Mouse (Mus musculus) CH12.LX (cell line): ENCODE results near the gene Mex3d. TPM values are rescaled to one million over a fixed set of nuclear protein-coding genes. Genes with fewer than 3 reads are reported as not detected.

ENCODE experiments used
- DNase-seq: peaks from one replicate; pipeline ENCODE4 v3.0.0-alpha.2; 2013; ENCODE audit errors: extremely low read depth
- H3K27ac ChIP-seq: 2 replicates; pipeline ENCODE4 v1.5.1; 2012; ENCODE audit warnings: low read depth, mild to moderate bottlenecking, control low read depth, moderate library complexity; ENCODE audit not compliant: insufficient read depth
- H3K27me3 ChIP-seq: replicated peaks from 2 replicates; pipeline ENCODE3; 2012; ENCODE audit warnings: inconsistent platforms
- H3K36me3 ChIP-seq, 2 experiments: replicated peaks in 1 of 2; 2 replicates each; pipeline versions ENCODE3 to v1.6.1; 2012; ENCODE audit warnings: inconsistent platforms in 1 of 2, low read length in 1 of 2, mild to moderate bottlenecking in 1 of 2, mixed read lengths in 1 of 2, moderate library complexity in 1 of 2; ENCODE audit not compliant: control insufficient read depth in 1 of 2, insufficient read depth in 1 of 2
- H3K4me1 ChIP-seq, 2 experiments: 2 replicates each; pipeline ENCODE4 v1.6.1; 2012; ENCODE audit warnings: inconsistent platforms in 1 of 2, moderate library complexity in 1 of 2; ENCODE audit not compliant: insufficient read depth in 2 of 2, control insufficient read depth in 1 of 2
- H3K4me2 ChIP-seq: 2 replicates; pipeline ENCODE4 v1.6.1; 2012; ENCODE audit warnings: low read depth, mild to moderate bottlenecking, control low read depth; ENCODE audit not compliant: poor library complexity, insufficient read depth, severe bottlenecking
- H3K4me3 ChIP-seq, 3 experiments: fragments of 150-350 bp in 1 of 3; sonication (generic) in 1 of 3; replicated peaks in 1 of 3; 2 replicates each; pipeline versions ENCODE3 to v1.5.1; 2011 to 2012; ENCODE audit warnings: low read depth in 2 of 3, low read length in 2 of 3, mild to moderate bottlenecking in 2 of 3, moderate library complexity in 2 of 3, control low read depth in 1 of 3, improper control_type of control experiment in 1 of 3, inconsistent platforms in 1 of 3, mixed read lengths in 1 of 3; ENCODE audit not compliant: poor library complexity in 1 of 3
- H3K79me2 ChIP-seq: replicated peaks from 2 replicates; pipeline ENCODE4 v1.6.1; 2012; ENCODE audit warnings: mild to moderate bottlenecking, moderate library complexity; ENCODE audit not compliant: control insufficient read depth, poor library complexity, insufficient read depth, severe bottlenecking; ENCODE audit errors: extremely low read depth
- H3K9ac ChIP-seq: 2 replicates; pipeline ENCODE4 v1.6.1; 2012; ENCODE audit warnings: low read depth, mild to moderate bottlenecking, control low read depth, moderate library complexity; ENCODE audit not compliant: insufficient read depth
- H3K9me3 ChIP-seq: replicated peaks from 2 replicates; pipeline ENCODE3; 2012; ENCODE audit warnings: low read length, inconsistent platforms, mixed read lengths
- CHD1 ChIP-seq: IDR thresholded peaks from 2 replicates; pipeline ENCODE4 v1.6.1; 2012; ENCODE audit warnings: low read depth, low read length, improper control_type of control experiment, inconsistent platforms
- E2F4 ChIP-seq: IDR thresholded peaks from 2 replicates; pipeline ENCODE4 v1.6.1; 2011; ENCODE audit warnings: low read depth, low read length, improper control_type of control experiment; ENCODE audit not compliant: insufficient replicate concordance
- EP300 ChIP-seq: IDR thresholded peaks from 2 replicates; pipeline ENCODE4 v1.6.1; 2011; ENCODE audit warnings: low read length, improper control_type of control experiment
- HCFC1 ChIP-seq: IDR thresholded peaks from 2 replicates; pipeline ENCODE4 v1.6.1; 2012; ENCODE audit warnings: low read depth, mild to moderate bottlenecking, inconsistent platforms, low read length, improper control_type of control experiment
- JUND ChIP-seq: conservative IDR thresholded peaks from 2 replicates; pipeline ENCODE4 v1.6.1; 2011; ENCODE audit warnings: low read depth, low read length, improper control_type of control experiment
- MAZ ChIP-seq: IDR thresholded peaks from 2 replicates; pipeline ENCODE4 v1.6.1; 2012; ENCODE audit warnings: low read depth, mild to moderate bottlenecking, inconsistent platforms, low read length, improper control_type of control experiment, moderate library complexity
- MXI1 ChIP-seq: IDR thresholded peaks from 2 replicates; pipeline ENCODE4 v1.6.1; 2011; ENCODE audit warnings: mild to moderate bottlenecking, low read depth, low read length, improper control_type of control experiment
- MYC ChIP-seq: IDR thresholded peaks from 2 replicates; pipeline ENCODE4 v1.6.1; 2011; ENCODE audit warnings: low read depth, mild to moderate bottlenecking, improper control_type of control experiment, low read length
- NRF1 ChIP-seq: IDR thresholded peaks from 2 replicates; pipeline ENCODE4 v1.6.1; 2014; ENCODE audit warnings: low read depth, mild to moderate bottlenecking, inconsistent platforms, low read length, improper control_type of control experiment, moderate library complexity
- PAX5 ChIP-seq: IDR thresholded peaks from 2 replicates; pipeline ENCODE4 v1.6.1; 2012; ENCODE audit warnings: low read length, inconsistent platforms, mixed read lengths
- POLR2A ChIP-seq: IDR thresholded peaks from 2 replicates; pipeline ENCODE4 v1.6.1; 2011; ENCODE audit warnings: low read depth, mild to moderate bottlenecking, improper control_type of control experiment, low read length
- RCOR1 ChIP-seq: conservative IDR thresholded peaks from 2 replicates; pipeline ENCODE4 v1.6.1; 2012; ENCODE audit warnings: low read depth, mild to moderate bottlenecking, inconsistent platforms, low read length, improper control_type of control experiment
- TBP ChIP-seq: conservative IDR thresholded peaks from 2 replicates; pipeline ENCODE4 v1.6.1; 2011; ENCODE audit warnings: low read depth, low read length, improper control_type of control experiment
- UBTF ChIP-seq: IDR thresholded peaks from 2 replicates; pipeline ENCODE4 v1.6.1; 2012; ENCODE audit warnings: low read depth, mild to moderate bottlenecking, inconsistent platforms, low read length, improper control_type of control experiment, moderate library complexity
- USF2 ChIP-seq: conservative IDR thresholded peaks from 2 replicates; pipeline ENCODE4 v1.6.1; 2011; ENCODE audit warnings: low read depth, low read length, improper control_type of control experiment
- ZMIZ1 ChIP-seq: IDR thresholded peaks from 2 replicates; pipeline ENCODE4 v1.6.1; 2012; ENCODE audit warnings: low read depth, mild to moderate bottlenecking, inconsistent platforms, low read length, improper control_type of control experiment
- ZNF384 ChIP-seq: IDR thresholded peaks from 2 replicates; pipeline ENCODE4 v1.6.1; 2012; ENCODE audit warnings: low read depth, low read length, improper control_type of control experiment, inconsistent platforms
- dilution Hi-C: fragments of 300-500 bp; cut with MboI; formaldehyde crosslinking; loops from 2 replicates; pipeline ENCODE4 v1.14.3; 2020; ENCODE audit warnings: low sequenced_read_pairs; ENCODE audit not compliant: extremely low pct_unique_long_range_greater_than_20kb, extremely low pct_ligation_motif_present
- in situ Hi-C: fragments of 300-500 bp; cut with MboI; formaldehyde crosslinking; loops from 3 replicates; pipeline ENCODE4 v1.14.3; 2019; ENCODE audit warnings: low sequenced_read_pairs, low pct_ligation_motif_present, low pct_unique_long_range_greater_than_20kb, mixed read lengths
- polyA plus RNA-seq: library from polyadenylated mRNA; unstranded; fragments of >175 nt; gene quantifications from 2 replicates; pipeline ENCODE4 v1.2.1, GENCODE M21; 2012; ENCODE audit warnings: low read depth; ENCODE audit not compliant: insufficient read length
- total RNA-seq, 2 experiments: library from RNA; depleted of rRNA; stranded (reverse); fragments of 300-350 nt in 1 of 2; fragments of >200 nt in 1 of 2; gene quantifications; 2 replicates each; pipeline ENCODE4 v1.2.3; 2012 to 2014

The Mex3d gene
- total and polyA plus RNA-seq, 3 experiments, result 5.9 to 8.5 (median 6.6) TPM

- Histone ChIP-seq H3K4me1 (no peaks in the 10 kb centered on the region), H3K79me2 (no peaks in the 10 kb centered on the region), H3K36me3 (no peaks in the 10 kb centered on the region), H3K9me3 (peaks cover 15% of the 10 kb centered on the region), H3K27me3 (peaks cover 87% of the 10 kb centered on the region), H3K9ac (no peak overlapping the region), H3K4me3 (no peak overlapping the region), H3K27ac (no peak overlapping the region), H3K4me2 (no peak overlapping the region)
- TF ChIP-seq HCFC1 (no peak), NRF1 (no peak), MYC (no peak), PAX5 (no peak), ZNF384 (no peak), EP300 (no peak), JUND (no peak), POLR2A (no peak), RCOR1 (no peak), MAZ (no peak), USF2 (no peak), TBP (no peak), ZMIZ1 (no peak), E2F4 (no peak), CHD1 (no peak), UBTF (no peak)
- DNase-seq, result no peak
- in situ Hi-C loops (no loop called here), dilution Hi-C loops (no loop called here)
Measured at GRCm38 (mm10) chr10:80355431-80355830, 32.0 kb downstream of the Mex3d start.

GRCm38 (mm10) chr10:80352727-80353126, 34.7 kb downstream of the Mex3d start:
- Histone ChIP-seq H3K79me2 (no peaks in the 10 kb centered on the region), H3K4me3 (no peak overlapping the region)
- dilution Hi-C loops (no loop called here), in situ Hi-C loops (no loop called here)
- no peak for TF ChIP-seq MXI1
- TF ChIP-seq, all 38 proteins: peak for 0
- peaks cover 3 to 8% of the 10 kb centered on the region in 2 experiments for H3K4me1 ChIP-seq
- no peak overlapping the region for H3K9ac ChIP-seq
- H3K4me2 ChIP-seq, result no peak overlapping the region
- peaks cover 90% of the 10 kb centered on the region for H3K27me3 ChIP-seq
- H3K36me3 ChIP-seq, result no peaks in the 10 kb centered on the region
- DNase-seq, result no peak
- H3K9me3 ChIP-seq, result peaks cover 6% of the 10 kb centered on the region
- no peak overlapping the region for H3K27ac ChIP-seq
